Mouse (Mus musculus) ovary, postnatal 10 days (tissue): ENCODE results near the gene Ttll3.

ENCODE experiments used
- DNase-seq: peaks from one replicate; pipeline ENCODE4 v3.0.0; 2022; ENCODE audit warnings: low spot score

Gene Ttll3

GRCm38 (mm10) chr6:113388960-113389359 lies at the start of gene Ttll3:
Gene Ttll3, plus strand, starts transcription at chr6:113389260.
- DNase-seq: no peak

- no peak for DNase-seq
Observed at GRCm38 (mm10) chr6:113341574-113341973, 47.5 kb upstream of the Ttll3 start.

- no peak for DNase-seq
Observed at GRCm38 (mm10) chr6:113342297-113342696, 46.8 kb upstream of the Ttll3 start.

GRCm38 (mm10) chr6:113343177-113344092 lies 45.6 kb upstream of the Ttll3 start, which contains the start of gene Camk1:
Gene Camk1, minus strand, starts transcription at chr6:113343984.
- DNase-seq: peak; percentile 63

- DNase-seq: peak; percentile 21
Observed at GRCm38 (mm10) chr6:113344321-113344720, 44.7 kb upstream of the Ttll3 start.

GRCm38 (mm10) chr6:113346897-113347296 lies 42.2 kb upstream of the Ttll3 start:
- no peak for DNase-seq

- DNase-seq: no peak
Observed at GRCm38 (mm10) chr6:113350538-113350937, 38.5 kb upstream of the Ttll3 start.

- no peak for DNase-seq
Observed at GRCm38 (mm10) chr6:113351161-113351560, 37.9 kb upstream of the Ttll3 start.

- no peak for DNase-seq
Observed at GRCm38 (mm10) chr6:113351653-113352052, 37.4 kb upstream of the Ttll3 start.

- DNase-seq: no peak
Observed at GRCm38 (mm10) chr6:113352820-113353219, 36.2 kb upstream of the Ttll3 start.

- no peak for DNase-seq
Observed at GRCm38 (mm10) chr6:113353696-113354095, 35.4 kb upstream of the Ttll3 start.

- no peak for DNase-seq
Observed at GRCm38 (mm10) chr6:113361476-113361875, 27.6 kb upstream of the Ttll3 start.

- no peak for DNase-seq
Observed at GRCm38 (mm10) chr6:113362241-113362640, 26.8 kb upstream of the Ttll3 start.

- no peak for DNase-seq
Observed at GRCm38 (mm10) chr6:113364518-113365135, 24.4 kb upstream of the Ttll3 start.

GRCm38 (mm10) chr6:113366639-113367038 lies 22.4 kb upstream of the Ttll3 start:
- no peak for DNase-seq

GRCm38 (mm10) chr6:113367574-113367973 lies 21.5 kb upstream of the Ttll3 start:
- no peak for DNase-seq

- no peak for DNase-seq
Observed at GRCm38 (mm10) chr6:113368124-113368523, 20.9 kb upstream of the Ttll3 start.

- DNase-seq: no peak
Observed at GRCm38 (mm10) chr6:113368577-113368976, 20.5 kb upstream of the Ttll3 start.

GRCm38 (mm10) chr6:113370194-113370929 lies 18.7 kb upstream of the Ttll3 start:
- DNase-seq: no peak

- no peak for DNase-seq
Observed at GRCm38 (mm10) chr6:113373491-113373890, 15.6 kb upstream of the Ttll3 start.

GRCm38 (mm10) chr6:113377172-113377495 lies 11.9 kb upstream of the Ttll3 start:
- DNase-seq: no peak

- DNase-seq: peak; percentile 91
Observed at GRCm38 (mm10) chr6:113377496-113378385, 11.3 kb upstream of the Ttll3 start, which contains the start of the genes Tada3 and Arpc4. Gene Tada3, minus strand, starts transcription at chr6:113377883. Gene Arpc4, plus strand, starts transcription at chr6:113378115.
